Mouse (Mus musculus) cerebellum, postnatal 36 days (tissue): Measurements from ENCODE around the gene 2210011C24Rik.
A peak's percentile ranks its signal among the peaks of the same experiment; 100 is the strongest.
"Not testable (repeated sequence)": the region's sequence is repeated elsewhere in the genome, so short reads cannot be mapped to it uniquely, and the experiment has no call there.

ENCODE experiments used
- DNase-seq, 2 experiments: peaks; one replicate each; pipeline ENCODE4 v3.0.0; 2021 to 2022; ENCODE audit warnings: mixed read lengths in 2 of 2

Gene 2210011C24Rik

DNA sequence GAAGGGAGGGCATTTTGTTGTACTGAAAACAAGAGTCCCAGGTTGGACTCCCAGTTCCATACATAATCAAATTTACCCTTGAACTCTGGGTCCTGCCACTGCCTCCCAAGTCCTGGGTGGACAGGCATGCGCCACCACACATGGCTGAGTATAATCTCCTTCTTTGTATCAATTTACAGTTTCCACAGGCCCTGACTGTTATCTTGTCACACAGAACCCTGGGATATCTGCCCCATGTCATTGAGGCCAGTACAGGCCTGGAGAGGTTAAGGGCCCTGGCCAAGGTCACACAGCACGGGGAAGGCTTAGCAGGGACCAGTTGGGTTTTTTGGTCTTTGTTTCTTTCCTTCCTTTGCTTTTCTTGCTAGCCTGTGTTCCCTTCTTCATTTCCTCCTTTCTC is 19.5 kb downstream of the 2210011C24Rik start:
- no peak for DNase-seq

DNA sequence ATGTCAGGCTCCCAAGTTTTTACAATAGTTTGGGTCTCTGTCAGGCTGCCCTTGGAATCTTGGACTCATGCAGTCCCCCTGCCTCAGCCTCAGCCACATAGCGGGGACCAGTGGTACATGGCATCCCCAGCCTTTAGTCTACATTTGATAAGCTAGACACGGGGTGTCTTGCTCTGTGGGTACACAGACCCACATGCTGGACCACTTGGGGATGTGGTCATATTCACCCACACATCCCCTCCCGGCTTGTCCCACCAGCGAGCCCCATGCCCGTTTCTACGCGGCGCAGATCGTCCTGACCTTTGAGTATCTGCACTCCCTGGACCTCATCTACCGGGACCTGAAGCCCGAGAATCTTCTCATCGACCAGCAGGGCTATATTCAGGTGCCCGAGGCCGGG is 21.8 kb downstream of the 2210011C24Rik start:
- no peak for DNase-seq

DNA sequence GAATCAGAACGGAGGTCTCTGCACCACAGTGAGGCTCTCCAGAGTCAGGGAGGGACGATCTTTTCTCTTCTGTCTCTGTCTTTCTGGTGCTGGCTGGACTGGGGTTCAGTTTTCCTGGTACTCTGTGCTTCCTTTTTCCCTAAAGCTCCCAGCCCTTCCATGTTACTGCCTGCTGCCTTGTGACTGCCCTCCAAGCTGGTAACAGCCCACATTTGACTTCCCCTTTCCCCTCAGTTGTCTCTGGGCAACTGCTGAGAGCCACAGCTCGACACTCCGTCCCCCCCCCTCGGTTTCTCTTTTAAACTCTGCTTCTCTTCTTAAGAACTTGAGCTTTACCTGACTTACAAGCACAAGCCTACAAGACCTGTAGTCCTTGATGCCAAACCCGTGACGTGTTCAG is 22.7 kb downstream of the 2210011C24Rik start:
- no peak for DNase-seq

DNA sequence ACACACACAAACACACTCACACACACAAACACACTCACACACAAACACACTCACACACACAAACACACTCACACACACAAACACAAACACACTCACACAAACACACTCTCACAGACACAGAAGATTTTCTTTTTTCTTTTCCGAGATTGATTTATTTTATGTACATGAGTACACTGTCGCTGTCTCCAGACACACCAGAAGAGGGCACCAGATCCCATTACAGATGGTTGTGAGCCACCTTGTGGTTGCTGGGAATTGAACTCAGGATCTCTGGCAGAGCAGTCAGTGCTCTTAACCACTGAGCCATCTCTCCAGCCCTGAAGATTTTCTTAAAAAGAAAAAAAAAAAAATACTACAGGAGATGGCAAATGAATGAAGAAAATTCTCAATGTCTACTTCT is 28.7 kb downstream of the 2210011C24Rik start:
- not testable (repeated sequence) for DNase-seq

DNA sequence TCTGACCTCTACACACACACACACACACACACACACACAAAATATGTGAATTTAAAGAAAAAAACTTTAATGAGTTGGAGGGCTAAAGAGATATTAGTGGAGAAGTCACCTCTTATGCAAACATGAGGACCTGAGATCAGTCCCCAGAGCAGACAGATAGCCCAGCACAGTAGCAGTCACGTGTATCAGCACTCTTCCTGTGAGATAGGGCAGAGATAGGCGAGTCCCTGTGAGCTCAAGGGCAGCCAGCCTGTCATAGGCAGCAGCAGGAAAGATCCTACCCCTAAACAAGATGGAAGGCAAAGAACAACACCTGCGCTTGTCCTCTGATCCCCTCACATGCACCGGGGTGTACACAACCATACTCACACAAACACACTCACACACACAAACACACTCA is 29.5 kb downstream of the 2210011C24Rik start:
- no peak for DNase-seq

DNA sequence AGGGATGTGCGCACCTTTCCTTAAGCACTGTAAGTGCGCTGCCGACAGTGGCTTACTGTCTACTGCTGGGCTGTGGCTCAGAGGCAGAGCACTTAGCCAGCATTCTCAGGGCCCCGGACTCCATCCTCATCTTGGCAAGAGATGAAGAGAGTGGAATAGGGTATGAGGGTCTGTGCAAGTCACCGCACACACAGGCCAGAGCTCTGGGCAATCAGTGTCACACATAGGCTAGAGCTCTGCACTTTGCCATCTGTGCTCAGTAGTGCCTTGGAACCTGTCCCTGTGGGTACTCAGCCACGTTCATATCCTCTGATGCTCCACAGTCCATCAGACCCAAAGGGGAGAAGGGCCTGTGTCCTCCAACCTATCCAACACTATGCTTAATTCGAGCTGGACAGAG is 30.4 kb downstream of the 2210011C24Rik start:
- peak in 1 of 2 experiments; percentile 32 for DNase-seq

DNA sequence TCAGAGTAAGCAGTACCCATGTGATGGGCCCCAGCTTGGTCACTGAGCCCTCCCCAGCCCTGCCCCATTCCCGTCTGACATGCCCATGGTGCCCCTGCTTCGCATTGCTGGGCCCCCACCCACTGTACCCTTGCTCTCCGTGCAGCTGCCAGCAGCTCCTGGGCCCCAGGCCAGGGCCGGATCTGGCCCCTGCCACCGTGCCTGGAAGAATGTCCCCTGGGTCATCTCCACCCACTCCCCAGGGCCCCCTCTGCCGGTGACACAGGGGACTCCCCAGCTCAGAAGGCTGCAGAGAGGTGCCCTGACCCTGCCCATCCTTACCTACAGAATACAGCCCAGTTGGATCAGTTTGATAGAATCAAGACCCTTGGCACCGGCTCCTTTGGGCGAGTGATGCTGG is 31.1 kb downstream of the 2210011C24Rik start:
- no peak for DNase-seq

DNA sequence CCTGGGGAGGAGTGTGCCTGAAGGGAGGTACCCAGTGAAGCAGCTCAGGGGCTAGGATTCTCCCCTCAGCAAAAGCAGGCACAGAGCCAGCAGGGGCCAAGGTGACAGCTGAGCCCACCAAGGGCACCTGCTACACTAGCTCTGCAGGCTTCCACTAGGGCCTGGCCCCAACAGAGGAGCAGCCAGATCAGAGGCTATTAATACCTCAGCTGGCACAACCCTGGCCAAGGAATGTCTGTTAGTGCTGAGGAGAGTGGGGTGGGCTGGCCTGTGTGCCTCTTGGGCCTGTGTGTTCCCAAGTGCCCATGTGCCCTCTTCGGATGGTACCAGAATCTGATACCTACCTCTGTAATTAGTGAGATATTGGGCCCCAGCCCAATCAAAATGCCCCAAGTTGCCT is 31.7 kb downstream of the 2210011C24Rik start:
- no peak for DNase-seq

DNA sequence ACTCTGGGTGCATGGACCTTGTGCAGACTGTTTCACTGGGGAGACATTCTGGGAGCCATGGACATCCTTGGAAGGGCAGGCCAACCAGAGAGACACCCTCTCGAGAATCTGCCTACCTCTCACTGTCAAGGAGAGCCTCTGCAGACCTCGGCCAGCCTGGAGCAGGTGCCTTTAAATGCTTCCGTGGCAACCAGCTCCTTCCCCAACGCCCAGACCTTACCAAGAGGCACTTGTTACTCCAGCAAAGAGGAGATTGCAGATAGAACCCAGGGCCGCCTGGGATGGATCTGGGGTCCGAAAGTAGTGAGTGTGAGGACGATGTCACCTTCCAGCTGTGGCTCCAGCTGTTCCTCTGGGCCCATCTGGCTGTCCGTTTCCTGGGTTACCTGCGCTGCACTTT is 33.8 kb downstream of the 2210011C24Rik start:
- no peak for DNase-seq

DNA sequence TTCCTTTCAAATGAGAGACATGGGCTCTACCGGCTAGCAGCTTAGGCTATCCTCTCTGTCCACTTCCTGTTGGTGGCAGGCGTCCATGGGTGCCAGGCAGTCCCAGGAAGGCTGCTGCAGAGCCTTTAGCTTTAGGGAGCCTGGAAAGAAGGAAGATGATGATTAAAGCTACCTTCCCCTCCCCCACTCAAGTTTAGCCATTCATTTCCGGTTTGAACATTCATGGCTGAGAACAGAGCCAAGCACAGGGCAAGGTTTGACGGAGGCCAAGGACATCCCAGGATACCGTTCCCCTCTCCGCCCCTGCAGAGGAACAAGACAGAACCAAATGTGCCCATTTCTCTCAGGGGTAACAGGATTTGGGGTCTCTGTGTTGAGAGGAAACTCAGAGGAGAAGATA is 34.3 kb downstream of the 2210011C24Rik start:
- DNase-seq, result no peak

DNA sequence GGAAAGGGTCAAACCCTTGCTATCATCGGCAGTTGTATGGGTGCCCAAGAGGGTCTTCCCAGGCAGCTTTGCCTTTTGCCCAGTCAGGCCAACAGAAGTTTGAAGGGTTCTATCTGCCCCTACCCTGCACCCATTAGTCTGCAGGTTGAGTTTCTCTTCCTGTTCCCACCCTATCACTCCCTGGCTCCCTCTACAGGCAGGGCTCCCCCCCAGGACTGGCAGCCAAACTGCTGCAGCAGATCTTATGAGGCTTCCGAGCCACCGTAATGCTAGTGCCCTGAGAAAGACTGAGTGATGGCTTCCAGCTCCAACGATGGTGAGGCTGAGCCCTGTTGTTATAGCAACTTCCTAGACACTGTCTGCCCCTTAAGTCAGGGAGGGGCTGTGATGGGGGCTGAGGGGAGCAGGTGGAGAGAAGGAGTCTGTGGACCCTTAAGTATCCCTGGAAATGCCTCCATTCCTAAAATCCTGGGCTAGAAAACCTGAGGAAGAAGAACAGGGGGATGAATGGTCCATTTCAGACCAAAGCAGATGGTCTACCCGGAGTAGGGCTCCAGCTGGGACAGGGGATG is 35.1 kb downstream of the 2210011C24Rik start:
- no peak for DNase-seq

DNA sequence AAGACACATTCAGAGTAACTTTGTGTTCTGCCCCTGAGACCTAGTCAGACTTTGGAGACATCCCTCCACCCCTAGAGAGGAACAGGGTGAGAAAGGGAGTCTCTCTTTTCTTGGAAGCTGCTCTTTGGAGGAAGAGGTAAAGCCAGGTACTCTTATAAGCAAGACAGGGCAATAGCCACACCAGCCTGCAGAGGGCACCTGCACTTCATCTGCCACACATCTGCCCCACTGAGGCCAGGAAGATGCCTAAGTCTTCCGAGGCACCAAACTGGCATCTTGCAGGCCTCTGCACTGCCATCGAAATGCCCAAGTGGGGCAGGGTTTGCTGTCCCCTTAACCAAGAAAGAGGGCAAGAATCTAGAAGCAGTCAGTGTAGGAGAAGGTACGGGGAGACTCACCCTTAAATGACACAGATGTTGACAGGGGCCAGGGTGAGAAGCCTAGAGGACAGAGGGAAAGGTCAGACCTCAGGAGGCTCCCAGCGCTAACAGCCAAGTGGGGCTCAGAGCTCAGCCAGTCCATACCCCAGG is 35.8 kb downstream of the 2210011C24Rik start:
- DNase-seq, result no peak

DNA sequence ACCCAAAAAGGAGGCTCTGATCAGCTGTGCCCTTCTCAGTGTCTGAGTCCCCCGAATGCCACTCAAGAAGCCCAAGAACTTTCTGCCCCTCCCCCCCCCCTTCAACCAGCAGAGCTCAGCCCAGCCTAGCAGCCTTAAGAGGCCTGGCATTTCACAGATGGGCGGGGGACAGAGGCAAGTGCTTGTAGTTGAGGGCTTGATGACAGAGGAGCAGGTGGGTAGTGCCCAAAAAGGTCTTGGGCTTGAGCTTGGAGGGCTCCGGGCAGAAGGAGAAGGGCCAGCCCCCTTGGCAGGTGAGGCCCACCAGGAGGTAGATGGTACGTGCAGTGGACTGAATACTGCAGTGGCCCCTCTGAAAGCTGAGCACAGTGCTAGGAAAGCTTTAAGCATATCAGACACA is 37.5 kb downstream of the 2210011C24Rik start:
- no peak for DNase-seq

DNA sequence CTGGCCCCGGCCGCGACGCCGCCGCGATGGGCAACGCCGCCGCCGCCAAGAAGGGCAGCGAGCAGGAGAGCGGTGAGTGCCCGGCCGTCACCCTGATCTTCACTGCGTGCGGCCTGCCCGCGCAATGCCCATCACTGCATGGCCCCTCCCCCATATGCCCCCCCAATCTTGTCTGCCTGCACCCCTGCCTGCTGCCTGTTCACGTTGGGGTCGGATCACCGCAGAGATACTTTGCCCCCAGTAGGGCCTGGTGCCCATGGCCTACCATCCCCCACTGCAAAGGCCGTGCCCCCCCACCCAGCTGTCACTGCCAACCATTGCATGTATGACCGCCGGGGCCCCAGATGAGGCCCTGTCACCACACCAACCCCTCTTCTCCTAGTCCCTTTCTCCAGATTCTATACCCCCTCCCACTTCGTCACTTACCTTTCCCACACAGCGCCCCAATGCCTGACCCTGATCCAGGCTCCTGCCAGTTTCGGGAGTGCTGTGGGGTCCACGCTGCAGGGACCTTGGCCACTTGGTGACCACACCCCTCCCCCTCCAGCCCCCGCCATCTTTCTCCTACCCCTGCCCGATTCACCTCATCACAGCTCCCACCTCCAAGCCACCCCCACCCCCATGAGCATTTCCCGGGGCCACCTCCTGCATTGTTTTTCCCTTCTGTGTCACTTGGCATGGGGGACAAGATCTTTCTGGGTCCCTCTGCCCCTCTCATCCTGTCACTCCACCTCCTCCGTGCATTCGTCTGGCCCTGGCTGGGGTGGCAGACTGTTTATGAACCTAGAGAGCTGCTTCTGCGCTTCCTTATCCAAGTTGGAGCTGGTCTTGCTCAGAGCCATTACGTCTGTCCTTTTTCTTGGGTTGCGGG is 38.6 kb downstream of the 2210011C24Rik start:
- peak; percentile 33 to 44 for DNase-seq

DNA sequence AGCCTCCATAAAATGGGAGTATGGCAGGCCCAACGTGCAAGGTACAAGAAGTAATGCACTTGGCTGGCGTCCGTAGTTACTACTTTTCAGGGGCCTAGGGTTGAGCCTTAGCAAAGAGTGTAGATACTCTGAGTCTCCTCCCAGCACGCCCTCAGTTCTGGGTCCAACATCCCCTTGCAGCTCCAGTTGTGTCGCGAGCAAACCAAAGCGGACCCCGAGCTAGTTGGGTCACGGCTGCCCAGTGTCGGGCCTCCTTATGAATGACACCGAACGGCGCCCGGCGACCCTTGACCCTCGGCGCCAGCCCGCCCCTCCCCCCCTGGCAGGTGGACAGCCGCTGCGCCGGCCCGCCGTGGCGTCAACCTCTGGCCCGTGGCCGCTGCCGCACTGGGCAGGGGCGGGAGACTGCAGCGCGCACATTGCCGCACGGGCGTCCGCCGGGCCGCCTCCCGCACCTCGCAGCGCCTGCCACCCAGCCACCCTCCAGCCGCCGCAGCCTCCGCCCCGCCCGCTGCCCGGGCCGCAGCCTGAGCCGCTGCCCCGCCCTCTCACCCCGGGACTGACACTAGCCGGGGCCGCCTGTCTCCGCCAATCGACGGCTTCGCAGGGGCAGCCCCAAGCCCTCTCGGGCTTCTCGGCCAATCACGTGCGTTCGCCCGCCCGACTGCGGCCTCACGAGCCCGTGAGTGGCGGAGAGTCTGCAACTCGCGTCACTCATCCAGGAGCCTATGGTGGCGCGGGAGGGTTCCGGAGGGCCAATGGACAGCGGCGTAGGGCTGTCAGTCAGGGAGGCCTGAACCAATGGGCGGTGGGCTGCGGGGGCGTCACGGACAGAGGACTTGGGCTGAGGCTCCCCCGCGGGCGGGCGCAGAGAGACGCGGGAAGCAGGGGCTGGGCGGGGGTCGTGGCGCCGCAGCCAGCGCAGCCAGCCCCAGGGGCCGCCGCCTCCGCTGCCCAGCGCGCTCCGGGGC is 39.5 kb downstream of the 2210011C24Rik start, which contains the start of gene Prkaca:
Gene Prkaca, plus strand, starts transcription at position 844 of the 971 bp plus-strand sequence.
- DNase-seq, result peak; percentile 96 to 99

DNA sequence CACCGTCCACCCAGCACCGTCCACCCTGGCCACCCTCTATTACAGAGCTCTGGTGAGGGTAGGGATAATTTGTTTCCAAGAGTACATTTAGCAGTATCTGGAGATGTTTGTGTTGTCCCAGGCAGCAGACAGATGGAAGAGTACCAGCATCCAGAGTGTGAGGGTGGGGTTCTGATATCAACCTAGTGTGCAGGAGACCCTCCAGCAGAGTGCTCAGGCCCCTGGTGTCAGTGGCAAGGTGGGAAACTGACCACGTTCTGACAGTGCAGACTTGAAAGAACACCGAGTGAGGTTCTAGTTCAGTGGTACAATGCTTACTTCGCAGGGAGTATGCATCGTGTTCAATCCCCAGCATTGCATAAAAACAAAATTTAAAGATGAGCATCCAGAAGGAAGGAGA is 40.3 kb downstream of the 2210011C24Rik start:
- no peak for DNase-seq

DNA sequence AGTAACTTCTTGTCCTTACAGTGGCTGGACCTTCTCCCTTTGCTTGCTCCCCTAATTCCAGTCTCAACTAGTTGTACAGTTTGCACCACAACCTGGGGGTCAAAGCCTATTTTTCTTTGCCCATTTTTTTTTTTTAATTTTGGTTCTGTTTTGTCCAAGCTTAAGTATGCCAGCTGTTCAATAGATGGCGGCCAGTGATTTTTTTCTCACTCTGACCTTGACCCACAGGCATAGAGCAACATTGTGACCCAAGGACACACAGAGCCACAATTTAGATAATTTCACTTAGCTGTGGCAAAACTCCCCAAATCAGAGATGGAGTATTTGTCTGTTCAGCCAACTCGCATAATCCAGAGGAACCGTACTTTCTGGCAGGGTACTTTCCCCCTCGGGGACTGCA is 40.9 kb downstream of the 2210011C24Rik start:
- DNase-seq, result no peak

DNA sequence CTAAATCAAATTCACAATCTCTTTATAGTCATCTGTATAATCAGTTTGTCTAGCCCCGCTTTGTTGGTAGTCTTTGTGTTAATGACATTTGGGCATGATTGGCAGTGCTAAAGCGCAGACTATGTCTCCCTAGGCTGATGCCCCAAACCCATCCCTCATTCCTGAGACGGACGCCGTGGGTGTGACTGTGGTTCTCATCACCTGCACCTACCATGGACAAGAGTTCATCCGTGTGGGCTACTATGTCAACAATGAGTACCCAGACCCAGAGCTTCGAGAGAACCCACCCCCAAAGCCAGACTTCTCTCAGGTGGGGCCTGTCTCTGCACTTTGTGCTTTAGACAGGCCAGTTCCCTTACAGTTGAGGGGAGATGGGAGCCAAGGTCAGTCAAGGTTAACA is 44.3 kb downstream of the 2210011C24Rik start:
- DNase-seq, result no peak

DNA sequence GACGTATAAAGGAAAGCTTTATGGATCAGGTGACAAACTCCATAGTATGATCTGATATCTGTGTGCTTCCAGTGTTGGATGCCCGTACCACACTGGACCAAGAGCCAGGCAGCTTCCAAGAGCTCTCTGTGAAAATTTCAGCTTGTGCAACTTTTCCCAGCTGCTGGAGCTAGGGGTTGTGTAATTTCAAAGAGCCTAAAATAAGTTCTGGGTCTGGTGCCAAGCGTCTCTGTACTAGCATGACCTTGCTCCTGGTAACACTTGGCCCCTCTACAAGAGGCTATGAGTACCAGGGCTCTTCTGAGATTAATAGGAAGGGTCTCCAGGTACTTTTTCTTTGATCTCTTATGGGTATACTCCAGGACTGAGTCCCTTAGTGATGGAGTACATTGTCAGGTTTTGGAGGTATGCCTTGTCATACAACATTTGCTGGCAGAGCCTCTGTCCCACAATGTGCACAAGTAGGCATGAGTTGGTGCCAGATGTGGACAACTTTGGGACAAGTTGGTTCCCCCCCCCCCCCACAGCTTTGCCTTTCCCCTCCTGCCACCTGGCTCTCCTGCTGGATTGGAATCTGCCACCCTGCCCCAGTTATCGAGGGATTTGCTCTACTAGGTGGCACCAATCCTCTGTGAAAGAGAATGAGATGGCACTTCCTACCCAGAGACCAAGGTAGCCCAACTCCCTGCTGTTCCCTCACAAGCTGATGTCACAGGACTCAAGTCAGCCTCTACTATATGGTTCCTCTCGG is 47.8 kb downstream of the 2210011C24Rik start:
- no peak for DNase-seq
